Mouse (Mus musculus): ENCODE measurements at regions not wholly inside any gene's neighbourhood (a gene's known extent, or its start where the extent isn't known, plus 50 kb on each side); places are given as distances from the start of the nearest gene placed in this dataset.

GRCm38 (mm10) chr11:71886771-71887170 is 137.1 kb downstream of the Wscd1 start:
- TF ChIP-seq CTCF (IDR thresholded peaks at IDR 0.05 in 2 of 3, conservative IDR thresholded peaks at IDR 0.05 in 1 of 3; ENCODE audit: control insufficient read depth in 1 of 3, insufficient read depth in 1 of 3, low read depth in 2 of 3, low read length in 3 of 3, poor library complexity in 1 of 3, severe bottlenecking in 1 of 3) (no peak), POLR2A (IDR thresholded peaks at IDR 0.05; ENCODE audit: control insufficient read depth in 1 of 2, insufficient read depth in 1 of 2, low read depth in 1 of 2, low read length in 2 of 2, poor library complexity in 1 of 2) (no peak), EP300 (IDR thresholded peaks at IDR 0.05; ENCODE audit: low read depth in 1 of 2, low read length in 2 of 2) (no peak), RAD21 (IDR thresholded peaks at IDR 0.05; ENCODE audit: low read depth, low read length) (no peak), MXI1 (IDR thresholded peaks at IDR 0.05; ENCODE audit: low read depth, low read length) (no peak), TCF12 (IDR thresholded peaks at IDR 0.05; ENCODE audit: low read depth, low read length) (no peak), NELFE (IDR thresholded peaks at IDR 0.05; ENCODE audit: low read depth, low read length) (no peak), TBP (IDR thresholded peaks at IDR 0.05; ENCODE audit: low read depth, low read length) (no peak), CHD2 (IDR thresholded peaks at IDR 0.05; ENCODE audit: low read length) (no peak), POLR2AphosphoS5 (IDR thresholded peaks at IDR 0.05; ENCODE audit: borderline replicate concordance, low read depth, low read length) (no peak), BHLHE40 (IDR thresholded peaks at IDR 0.05; ENCODE audit: borderline replicate concordance, low read depth, low read length) (no peak), ZC3H11A (IDR thresholded peaks at IDR 0.05; ENCODE audit: low read depth, low read length) (no peak), E2F4 (IDR thresholded peaks at IDR 0.05; ENCODE audit: borderline replicate concordance, low read depth, low read length) (no peak), ELF1 (IDR thresholded peaks at IDR 0.05; ENCODE audit: low read depth, low read length) (no peak)
